Mouse (Mus musculus): ENCODE data around the gene Prpf3. TPM values are rescaled to one million over a fixed set of nuclear protein-coding genes. Genes with fewer than 3 reads are reported as not detected.

Gene Prpf3
- polyA plus RNA-seq, 1 experiment: 17.8 TPM

DNA sequence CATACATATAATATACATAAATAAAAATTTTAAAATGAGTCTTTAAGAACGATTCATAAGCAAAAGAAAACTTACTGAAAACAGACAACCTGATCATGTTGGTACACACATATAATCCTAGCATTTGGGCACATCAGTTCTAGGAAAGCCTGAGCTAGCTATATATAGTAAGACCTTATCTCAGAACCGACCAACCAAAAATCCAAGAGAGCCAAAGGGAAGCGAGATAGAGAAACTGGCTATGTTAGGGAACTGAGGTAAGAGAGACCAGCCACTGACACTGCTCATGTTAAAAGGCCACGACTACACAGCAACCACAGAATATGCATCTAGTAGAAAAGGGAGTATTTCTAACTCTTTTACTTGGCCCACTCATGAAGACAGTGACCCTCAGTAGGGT, 5.1 kb downstream of the Prpf3 start:
- peaks cover 20% of the 10 kb centered on the region for H3K79me2 ChIP-seq (ENCODE audit: control insufficient read depth, insufficient read depth)
- H3K4me2 ChIP-seq (ENCODE audit: low read depth): no peak overlapping the region
- H3K4me3 ChIP-seq: no peak overlapping the region
- H3ac ChIP-seq (ENCODE audit: control insufficient read depth, insufficient read length): no peak overlapping the region
- TF ChIP-seq POLR2A (IDR thresholded peaks at IDR 0.05; ENCODE audit: insufficient read length, low read depth) (no peak), MYOD1 (IDR thresholded peaks at IDR 0.05; ENCODE audit: control insufficient read depth in 1 of 3, insufficient read length in 2 of 3, low read depth in 2 of 3) (no peak), TCF12 (IDR thresholded peaks at IDR 0.05; ENCODE audit: insufficient read depth, poor library complexity, severe bottlenecking) (no peak), MYOG (IDR thresholded peaks at IDR 0.05; ENCODE audit: control insufficient read depth in 1 of 3, insufficient read depth in 1 of 3, insufficient read length in 2 of 3, low read depth in 2 of 3) (no peak), POLR2AphosphoS2 (IDR thresholded peaks at IDR 0.05; ENCODE audit: insufficient read length, low read depth) (no peak), CEBPB (IDR thresholded peaks at IDR 0.05; ENCODE audit: insufficient read depth, poor library complexity, severe bottlenecking) (no peak)
- H3K27me3 ChIP-seq (ENCODE audit: control insufficient read depth, insufficient read depth, insufficient read length): no peaks in the 10 kb centered on the region
- H3K36me3 ChIP-seq (ENCODE audit: control insufficient read depth, insufficient read depth): peaks cover 70% of the 10 kb centered on the region

GRCm38 (mm10) chr3:95842503-95843214, 13.0 kb downstream of the Prpf3 start:
- no peak for TF ChIP-seq MAX (IDR thresholded peaks at IDR 0.05; ENCODE audit: low read depth)
- TF ChIP-seq USF1 (IDR thresholded peaks at IDR 0.05; ENCODE audit: low read depth): no peak
- TF ChIP-seq TCF3 (IDR thresholded peaks at IDR 0.05; ENCODE audit: insufficient read length, low read depth): no peak
- TF ChIP-seq TCF12 (IDR thresholded peaks at IDR 0.05; ENCODE audit: insufficient read depth, poor library complexity, severe bottlenecking): no peak
- TF ChIP-seq POLR2AphosphoS2 (IDR thresholded peaks at IDR 0.05; ENCODE audit: insufficient read length, low read depth): no peak
- no peak for TF ChIP-seq SRF (IDR thresholded peaks at IDR 0.05; ENCODE audit: control insufficient read depth, insufficient read length, low read depth)
- TF ChIP-seq MYOG (IDR thresholded peaks at IDR 0.05; ENCODE audit: control insufficient read depth in 1 of 3, insufficient read depth in 1 of 3, insufficient read length in 2 of 3, low read depth in 2 of 3): no peak
- TF ChIP-seq POLR2A (IDR thresholded peaks at IDR 0.05; ENCODE audit: insufficient read length, low read depth): no peak
- TF ChIP-seq E2F4 (IDR thresholded peaks at IDR 0.05; ENCODE audit: insufficient read depth): no peak
- TF ChIP-seq CEBPB (IDR thresholded peaks at IDR 0.05; ENCODE audit: insufficient read depth, poor library complexity, severe bottlenecking): no peak
- no peak for TF ChIP-seq REST (IDR thresholded peaks at IDR 0.05; ENCODE audit: insufficient read depth, insufficient read length)
- TF ChIP-seq MYOD1 (IDR thresholded peaks at IDR 0.05; ENCODE audit: control insufficient read depth in 1 of 3, insufficient read length in 2 of 3, low read depth in 2 of 3): no peak
- Histone ChIP-seq H3K79me2 (ENCODE audit: control insufficient read depth, insufficient read depth) (no peaks in the 10 kb centered on the region), H3K4me2 (ENCODE audit: low read depth) (no peak overlapping the region)

DNA sequence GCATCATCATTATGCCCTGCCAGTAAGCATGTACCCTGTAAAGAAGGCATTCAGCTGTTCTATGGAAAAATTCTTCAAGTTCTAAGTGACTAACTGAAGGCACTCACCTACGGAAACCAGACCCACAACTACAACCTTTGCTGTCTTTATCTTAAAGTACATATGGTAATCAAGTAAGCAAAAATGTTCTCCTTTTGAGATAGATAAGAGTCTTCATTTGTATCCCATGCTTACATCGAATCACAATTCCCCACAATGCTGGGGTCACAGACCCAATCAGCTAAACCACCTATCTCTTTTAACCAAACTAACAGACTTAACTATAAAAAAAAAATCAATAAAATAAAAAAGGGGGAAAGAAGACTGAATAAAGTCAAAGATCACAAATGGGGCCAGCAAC, 16.4 kb downstream of the Prpf3 start:
- Histone ChIP-seq H3K4me3 (no peak overlapping the region), H3K4me2 (ENCODE audit: low read depth) (no peak overlapping the region), H3K27me3 (ENCODE audit: control insufficient read depth, insufficient read depth, insufficient read length) (no peaks in the 10 kb centered on the region), H3ac (ENCODE audit: control insufficient read depth, insufficient read length) (no peak overlapping the region), H3K79me2 (ENCODE audit: control insufficient read depth, insufficient read depth) (no peaks in the 10 kb centered on the region), H3K36me3 (ENCODE audit: control insufficient read depth, insufficient read depth) (peaks cover 70% of the 10 kb centered on the region)
- no peak for TF ChIP-seq MYOG (IDR thresholded peaks at IDR 0.05; ENCODE audit: control insufficient read depth in 1 of 3, insufficient read depth in 1 of 3, insufficient read length in 2 of 3, low read depth in 2 of 3)
- TF ChIP-seq USF1 (IDR thresholded peaks at IDR 0.05; ENCODE audit: low read depth): no peak
- TF ChIP-seq TCF3 (IDR thresholded peaks at IDR 0.05; ENCODE audit: insufficient read length, low read depth): no peak
- TF ChIP-seq REST (IDR thresholded peaks at IDR 0.05; ENCODE audit: insufficient read depth, insufficient read length): no peak
- no peak for TF ChIP-seq MYOD1 (IDR thresholded peaks at IDR 0.05; ENCODE audit: control insufficient read depth in 1 of 3, insufficient read length in 2 of 3, low read depth in 2 of 3)
- TF ChIP-seq TCF12 (IDR thresholded peaks at IDR 0.05; ENCODE audit: insufficient read depth, poor library complexity, severe bottlenecking): no peak
- TF ChIP-seq SRF (IDR thresholded peaks at IDR 0.05; ENCODE audit: control insufficient read depth, insufficient read length, low read depth): no peak
- no peak for TF ChIP-seq E2F4 (IDR thresholded peaks at IDR 0.05; ENCODE audit: insufficient read depth)
- TF ChIP-seq MAX (IDR thresholded peaks at IDR 0.05; ENCODE audit: low read depth): no peak
- TF ChIP-seq CEBPB (IDR thresholded peaks at IDR 0.05; ENCODE audit: insufficient read depth, poor library complexity, severe bottlenecking): no peak
- no peak for TF ChIP-seq POLR2AphosphoS2 (IDR thresholded peaks at IDR 0.05; ENCODE audit: insufficient read length, low read depth)
- no peak for TF ChIP-seq POLR2A (IDR thresholded peaks at IDR 0.05; ENCODE audit: insufficient read length, low read depth)

More at GRCm38 (mm10) chr3:95842503-95843214, 13.0 kb downstream of the Prpf3 start:
- no peak overlapping the region for H3ac ChIP-seq (ENCODE audit: control insufficient read depth, insufficient read length)
- H3K27me3 ChIP-seq (ENCODE audit: control insufficient read depth, insufficient read depth, insufficient read length): no peaks in the 10 kb centered on the region
- no peak overlapping the region for H3K4me3 ChIP-seq
- peaks cover 68% of the 10 kb centered on the region for H3K36me3 ChIP-seq (ENCODE audit: control insufficient read depth, insufficient read depth)

GRCm38 (mm10) chr3:95829053-95829452, 26.6 kb downstream of the Prpf3 start:
- Histone ChIP-seq H3K27me3 (ENCODE audit: control insufficient read depth, insufficient read depth, insufficient read length) (no peaks in the 10 kb centered on the region), H3K79me2 (ENCODE audit: control insufficient read depth, insufficient read depth) (no peaks in the 10 kb centered on the region), H3ac (ENCODE audit: control insufficient read depth, insufficient read length) (no peak overlapping the region), H3K4me3 (no peak overlapping the region), H3K36me3 (ENCODE audit: control insufficient read depth, insufficient read depth) (peaks cover 39% of the 10 kb centered on the region), H3K4me2 (ENCODE audit: low read depth) (no peak overlapping the region)
- TF ChIP-seq SRF (IDR thresholded peaks at IDR 0.05; ENCODE audit: control insufficient read depth, insufficient read length, low read depth) (no peak), CEBPB (IDR thresholded peaks at IDR 0.05; ENCODE audit: insufficient read depth, poor library complexity, severe bottlenecking) (no peak), POLR2A (IDR thresholded peaks at IDR 0.05; ENCODE audit: insufficient read length, low read depth) (no peak), POLR2AphosphoS2 (IDR thresholded peaks at IDR 0.05; ENCODE audit: insufficient read length, low read depth) (no peak), E2F4 (IDR thresholded peaks at IDR 0.05; ENCODE audit: insufficient read depth) (no peak), TCF3 (IDR thresholded peaks at IDR 0.05; ENCODE audit: insufficient read length, low read depth) (no peak), MAX (IDR thresholded peaks at IDR 0.05; ENCODE audit: low read depth) (no peak)

Measured in myocyte (in vitro differentiated cells).